Mouse (Mus musculus) hindbrain, embryonic 10.5 days (tissue): ENCODE measurements at regions not wholly inside any gene's neighbourhood (a gene's known extent, or its start where the extent isn't known, plus 50 kb on each side); places are given as distances from the start of the nearest gene placed in this dataset.

Experiments used
- DNase-seq: peaks from one replicate; pipeline ENCODE4 v3.0.0-alpha.2; 2017; ENCODE audit warnings: low spot score
- H3K27ac ChIP-seq: fragments of 300-500 bp; sonication (generic); 2 replicates; pipeline ENCODE4 v1.5.1; 2016; ENCODE audit warnings: mild to moderate bottlenecking, moderate library complexity
- H3K27me3 ChIP-seq: fragments of 300-500 bp; sonication (generic); 2 replicates; pipeline ENCODE4 v1.6.1; 2016; ENCODE audit warnings: mild to moderate bottlenecking; ENCODE audit not compliant: poor library complexity, insufficient read depth, severe bottlenecking
- H3K36me3 ChIP-seq: fragments of 300-500 bp; sonication (generic); 2 replicates; pipeline ENCODE4 v1.6.1; 2016; ENCODE audit warnings: mild to moderate bottlenecking, moderate library complexity
- H3K4me1 ChIP-seq: fragments of 300-500 bp; sonication (generic); replicated peaks from 2 replicates; pipeline ENCODE4 v1.6.1; 2016; ENCODE audit warnings: mild to moderate bottlenecking
- H3K4me3 ChIP-seq: fragments of 300-500 bp; sonication (generic); 2 replicates; pipeline ENCODE4 v1.5.1; 2016; ENCODE audit warnings: mild to moderate bottlenecking, moderate library complexity
- H3K9me3 ChIP-seq: fragments of 300-500 bp; sonication (generic); 2 replicates; pipeline ENCODE4 v1.6.1; 2016; ENCODE audit warnings: mild to moderate bottlenecking, moderate library complexity
- WGBS: fragments of 180-500 bp; shearing (Covaris S2); methylation state at CpG from one replicate; pipeline ENCODE4 v1.1.7; 2016; 5-methylcytosine and 5-hydroxymethylcytosine counted together

GRCm38 (mm10) chr1:184439506-184439905, 292.9 kb downstream of the Hlx start:
- Histone ChIP-seq H3K9me3 (no peaks in the 10 kb centered on the region), H3K27ac (no peak overlapping the region), H3K4me3 (no peak overlapping the region), H3K27me3 (no peaks in the 10 kb centered on the region; the same call in 1 of the 2 replicates), H3K4me1 (peaks cover 13% of the 10 kb centered on the region), H3K36me3 (no peaks in the 10 kb centered on the region)
- no peak for DNase-seq
- 78% methylated on average over 3 of the region's 3 CpGs for WGBS

GRCm38 (mm10) chr1:184436387-184436786, 296.0 kb downstream of the Hlx start:
- H3K36me3 ChIP-seq, result no peaks in the 10 kb centered on the region
- no peak overlapping the region for H3K27ac ChIP-seq
- no peaks in the 10 kb centered on the region for H3K27me3 ChIP-seq
- H3K4me3 ChIP-seq, result no peak overlapping the region
- peaks cover 7% of the 10 kb centered on the region for H3K4me1 ChIP-seq
- 83% methylated on average over 3 of the region's 3 CpGs for WGBS
- DNase-seq, result no peak
- no peaks in the 10 kb centered on the region for H3K9me3 ChIP-seq

GRCm38 (mm10) chr1:184428612-184429011, 303.8 kb downstream of the Hlx start:
- Histone ChIP-seq H3K27me3 (no peaks in the 10 kb centered on the region), H3K4me3 (no peak overlapping the region), H3K27ac (no peak overlapping the region), H3K36me3 (no peaks in the 10 kb centered on the region), H3K4me1 (no peaks in the 10 kb centered on the region), H3K9me3 (no peaks in the 10 kb centered on the region)
- DNase-seq, result no peak
- WGBS, result 46% methylated on average over 8 of the region's 8 CpGs

- Histone ChIP-seq H3K27me3 (no peaks in the 10 kb centered on the region), H3K9me3 (no peaks in the 10 kb centered on the region), H3K4me1 (no peaks in the 10 kb centered on the region), H3K4me3 (no peak overlapping the region), H3K27ac (no peak overlapping the region), H3K36me3 (no peaks in the 10 kb centered on the region)
- 71% methylated on average over 3 of the region's 3 CpGs for WGBS
- DNase-seq, result no peak
Measured at GRCm38 (mm10) chr1:184428035-184428434, 304.4 kb downstream of the Hlx start.

- H3K36me3 ChIP-seq, result no peaks in the 10 kb centered on the region
- no peaks in the 10 kb centered on the region for H3K27me3 ChIP-seq
- H3K9me3 ChIP-seq, result no peaks in the 10 kb centered on the region
- WGBS, result 95% methylated on average over 1 of the region's 1 CpGs
- H3K27ac ChIP-seq, result no peak overlapping the region
- H3K4me3 ChIP-seq, result no peak overlapping the region
- DNase-seq, result no peak
- H3K4me1 ChIP-seq, result no peaks in the 10 kb centered on the region
Measured at GRCm38 (mm10) chr1:184425694-184426093, 306.7 kb downstream of the Hlx start.

- Histone ChIP-seq H3K27ac (no peak overlapping the region), H3K4me1 (no peaks in the 10 kb centered on the region), H3K9me3 (no peaks in the 10 kb centered on the region), H3K27me3 (no peaks in the 10 kb centered on the region), H3K36me3 (no peaks in the 10 kb centered on the region), H3K4me3 (no peak overlapping the region)
- 76% methylated on average over 2 of the region's 2 CpGs for WGBS
- no peak for DNase-seq
Measured at GRCm38 (mm10) chr1:184424035-184424434, 308.4 kb downstream of the Hlx start.

- H3K27ac ChIP-seq, result no peak overlapping the region
- DNase-seq, result no peak
- WGBS, result 92% methylated on average over 12 of the region's 12 CpGs
- no peaks in the 10 kb centered on the region for H3K27me3 ChIP-seq
- no peak overlapping the region for H3K4me3 ChIP-seq
- H3K36me3 ChIP-seq, result no peaks in the 10 kb centered on the region
- H3K9me3 ChIP-seq, result no peaks in the 10 kb centered on the region
- H3K4me1 ChIP-seq, result no peaks in the 10 kb centered on the region
Measured at GRCm38 (mm10) chr1:184412596-184412995, 319.8 kb downstream of the Hlx start.

GRCm38 (mm10) chr1:184411066-184411465, 321.4 kb downstream of the Hlx start:
- Histone ChIP-seq H3K9me3 (no peaks in the 10 kb centered on the region), H3K27me3 (no peaks in the 10 kb centered on the region), H3K4me3 (no peak overlapping the region), H3K27ac (no peak overlapping the region), H3K4me1 (no peaks in the 10 kb centered on the region), H3K36me3 (no peaks in the 10 kb centered on the region)
- 60% methylated on average over 3 of the region's 3 CpGs for WGBS
- DNase-seq, result no peak

- no peaks in the 10 kb centered on the region for H3K9me3 ChIP-seq
- no peak overlapping the region for H3K27ac ChIP-seq
- H3K4me1 ChIP-seq, result no peaks in the 10 kb centered on the region
- H3K36me3 ChIP-seq, result no peaks in the 10 kb centered on the region
- DNase-seq, result no peak
- no peak overlapping the region for H3K4me3 ChIP-seq
- WGBS, result 89% methylated on average over 7 of the region's 7 CpGs
- no peaks in the 10 kb centered on the region for H3K27me3 ChIP-seq
Measured at GRCm38 (mm10) chr1:184409986-184410385, 322.4 kb downstream of the Hlx start.

- no peaks in the 10 kb centered on the region for H3K9me3 ChIP-seq
- WGBS, result 96% methylated on average over 6 of the region's 6 CpGs
- no peaks in the 10 kb centered on the region for H3K27me3 ChIP-seq
- H3K4me3 ChIP-seq, result no peak overlapping the region
- H3K4me1 ChIP-seq, result no peaks in the 10 kb centered on the region
- DNase-seq, result no peak
- H3K36me3 ChIP-seq, result no peaks in the 10 kb centered on the region
- H3K27ac ChIP-seq, result no peak overlapping the region
Measured at GRCm38 (mm10) chr1:184402985-184403384, 329.4 kb downstream of the Hlx start.

GRCm38 (mm10) chr1:184395215-184395614, 337.2 kb downstream of the Hlx start:
- Histone ChIP-seq H3K4me1 (no peaks in the 10 kb centered on the region), H3K27ac (no peak overlapping the region), H3K9me3 (no peaks in the 10 kb centered on the region), H3K36me3 (no peaks in the 10 kb centered on the region), H3K27me3 (no peaks in the 10 kb centered on the region), H3K4me3 (no peak overlapping the region)
- peak; percentile 48 for DNase-seq
- whole genome bisulfite sequencing, result 56% methylated on average over 15 of the region's 15 CpGs

GRCm38 (mm10) chr1:184394559-184395194, 337.7 kb downstream of the Hlx start:
- H3K9me3 ChIP-seq, result no peaks in the 10 kb centered on the region
- no peak overlapping the region for H3K27ac ChIP-seq
- no peaks in the 10 kb centered on the region for H3K27me3 ChIP-seq
- no peak overlapping the region for H3K4me3 ChIP-seq
- no peak for DNase-seq
- 81% methylated on average over 12 of the region's 12 CpGs for WGBS
- no peaks in the 10 kb centered on the region for H3K36me3 ChIP-seq
- H3K4me1 ChIP-seq, result no peaks in the 10 kb centered on the region

GRCm38 (mm10) chr1:184384088-184384823, 348.2 kb downstream of the Hlx start:
- Histone ChIP-seq H3K4me3 (no peak overlapping the region), H3K27ac (no peak overlapping the region), H3K9me3 (no peaks in the 10 kb centered on the region), H3K27me3 (no peaks in the 10 kb centered on the region), H3K4me1 (no peaks in the 10 kb centered on the region), H3K36me3 (no peaks in the 10 kb centered on the region)
- 75% methylated on average over 7 of the region's 7 CpGs for WGBS
- no peak for DNase-seq
